Mouse (Mus musculus) limb, embryonic 14.5 days (tissue): ENCODE results near the gene Sqor. TPM values are rescaled to one million over a fixed set of nuclear protein-coding genes. Genes with fewer than 3 reads are reported as not detected.

Experiments
- ATAC-seq: fragments of 200-750 bp; cut with Nextera tagmentation; 2 replicates; pipeline ENCODE4 v1.8.0; 2017; ENCODE audit warnings: low read depth, moderate number of reproducible peaks, moderate TSS enrichment; ENCODE audit not compliant: low FRiP score
- DNase-seq: peaks from one replicate; pipeline ENCODE4 v3.0.0-alpha.2; 2015; ENCODE audit warnings: low spot score
- H3K27ac ChIP-seq: fragments of 300-500 bp; sonication (generic); replicated peaks from 2 replicates; pipeline ENCODE4 v1.5.1; 2014; ENCODE audit warnings: low read depth, mild to moderate bottlenecking, low read length, moderate library complexity, mixed read lengths
- H3K27me3 ChIP-seq: fragments of 300-500 bp; sonication (generic); 2 replicates; pipeline ENCODE4 v1.6.1; 2014; ENCODE audit warnings: low read length, mixed read lengths; ENCODE audit not compliant: control insufficient read depth, insufficient read depth
- H3K36me3 ChIP-seq: fragments of 300-500 bp; sonication (generic); 2 replicates; pipeline ENCODE4 v1.6.1; 2014; ENCODE audit warnings: mild to moderate bottlenecking, low read length, moderate library complexity, mixed read lengths; ENCODE audit not compliant: control insufficient read depth, insufficient read depth
- H3K4me1 ChIP-seq: fragments of 300-500 bp; sonication (generic); 2 replicates; pipeline ENCODE4 v1.6.1; 2014; ENCODE audit warnings: antibody characterized with exemption, low read length, mixed read lengths; ENCODE audit not compliant: control insufficient read depth, insufficient read depth
- H3K4me2 ChIP-seq: fragments of 300-500 bp; sonication (generic); replicated peaks from 2 replicates; pipeline ENCODE4 v1.6.1; 2014; ENCODE audit warnings: low read depth, mild to moderate bottlenecking, low read length, moderate library complexity; ENCODE audit not compliant: severe bottlenecking
- H3K4me3 ChIP-seq: fragments of 300-500 bp; sonication (generic); replicated peaks from 2 replicates; pipeline ENCODE4 v1.5.1; 2014; ENCODE audit warnings: low read length
- H3K9ac ChIP-seq: fragments of 300-500 bp; sonication (generic); 2 replicates; pipeline ENCODE4 v1.6.1; 2014; ENCODE audit warnings: mild to moderate bottlenecking, low read depth, low read length, moderate library complexity; ENCODE audit not compliant: severe bottlenecking
- H3K9me3 ChIP-seq: fragments of 300-500 bp; sonication (generic); 2 replicates; pipeline ENCODE4 v1.6.1; 2016; ENCODE audit warnings: low read length; ENCODE audit not compliant: control insufficient read depth
- POLR2A ChIP-seq: fragments of 200-500 bp; IDR thresholded peaks from 2 replicates; pipeline ENCODE4 v1.8.0; 2012; ENCODE audit warnings: inconsistent platforms, mild to moderate bottlenecking, moderate library complexity, borderline replicate concordance; ENCODE audit not compliant: insufficient read depth, insufficient read length; ENCODE audit errors: extremely low read depth
- WGBS: fragments of 180-500 bp; shearing (Covaris S2); extraction: QIAGEN DNeasy Blood & Tissue Kit; methylation state at CpG from one replicate; pipeline ENCODE4 v1.1.7; 2014; 5-methylcytosine and 5-hydroxymethylcytosine counted together
- polyA plus RNA-seq, 2 experiments: library from polyadenylated mRNA; depleted of rRNA in 1 of 2; stranded (reverse) in 1 of 2; unstranded in 1 of 2; fragments of >200 nt; fragmentation: Nextera tagmentation in 1 of 2; extraction: Ambion mirVana in 1 of 2; gene quantifications; 2 replicates each; pipeline versions ENCODE4 v1.2.1 to v1.2.3; 2012 to 2014

Gene Sqor
- polyA plus RNA-seq, 2 experiments = 4.1 to 7.7 TPM

- no peak overlapping the region for H3K27ac ChIP-seq
- no peak overlapping the region for H3K9ac ChIP-seq
- WGBS = 87% methylated on average over 1 of the region's 1 CpGs
- no peaks in the 10 kb centered on the region for H3K9me3 ChIP-seq
- H3K27me3 ChIP-seq = no peaks in the 10 kb centered on the region; the same call in 1 of the 2 replicates
- DNase-seq = no peak
- H3K36me3 ChIP-seq = no peaks in the 10 kb centered on the region
- no peak overlapping the region for H3K4me2 ChIP-seq
- no peak for TF ChIP-seq POLR2A
- no peak for ATAC-seq
- H3K4me1 ChIP-seq = no peaks in the 10 kb centered on the region
- H3K4me3 ChIP-seq = no peak overlapping the region
Measured at GRCm38 (mm10) chr2:122759791-122760190, 5.2 kb upstream of the Sqor start.

GRCm38 (mm10) chr2:122762991-122763390 is 2.0 kb upstream of the Sqor start:
- Histone ChIP-seq H3K4me2 (no peak overlapping the region), H3K4me1 (0 out of 2 replicates have a peak, but pooled peaks cover 3% of the 10 kb centered on the region), H3K9me3 (no peaks in the 10 kb centered on the region), H3K9ac (no peak overlapping the region), H3K27me3 (peaks cover 12% of the 10 kb centered on the region), H3K4me3 (no peak overlapping the region), H3K36me3 (no peaks in the 10 kb centered on the region), H3K27ac (no peak overlapping the region)
- 53% methylated on average over 3 of the region's 3 CpGs for WGBS
- no peak for DNase-seq
- no peak for TF ChIP-seq POLR2A
- ATAC-seq = no peak

- Histone ChIP-seq H3K9me3 (no peaks in the 10 kb centered on the region), H3K27ac (no peak overlapping the region), H3K4me3 (peak overlapping the region; percentile 44), H3K9ac (no peak overlapping the region), H3K4me2 (peak overlapping the region; percentile 83), H3K27me3 (peaks cover 12% of the 10 kb centered on the region), H3K4me1 (0 out of 2 replicates have a peak, but pooled peaks cover 3% of the 10 kb centered on the region), H3K36me3 (no peaks in the 10 kb centered on the region)
- TF ChIP-seq POLR2A = no peak
- DNase-seq (no peak), ATAC-seq (no peak)
- 47% methylated on average over 6 of the region's 6 CpGs for WGBS
Measured at GRCm38 (mm10) chr2:122764526-122764925, 511 bp upstream of the Sqor start.

- WGBS = 27% methylated on average over 3 of the region's 3 CpGs
- H3K4me3 ChIP-seq = peak overlapping the region; percentile 44
- no peak for ATAC-seq
- H3K27me3 ChIP-seq = peaks cover 12% of the 10 kb centered on the region
- no peaks in the 10 kb centered on the region for H3K9me3 ChIP-seq
- no peak for TF ChIP-seq POLR2A
- H3K4me2 ChIP-seq = peak overlapping the region; percentile 83
- H3K27ac ChIP-seq = no peak overlapping the region
- H3K36me3 ChIP-seq = no peaks in the 10 kb centered on the region
- no peak for DNase-seq
- H3K4me1 ChIP-seq = 0 out of 2 replicates have a peak, but pooled peaks cover 3% of the 10 kb centered on the region
- H3K9ac ChIP-seq = peak overlapping the region; percentile 55
Measured at GRCm38 (mm10) chr2:122765794-122766145, 733 bp downstream of the Sqor start.

GRCm38 (mm10) chr2:122771002-122771401 is 6.0 kb downstream of the Sqor start:
- DNase-seq (no peak), ATAC-seq (no peak)

GRCm38 (mm10) chr2:122772899-122773298 is 7.9 kb downstream of the Sqor start:
- H3K9me3 ChIP-seq = no peaks in the 10 kb centered on the region
- no peaks in the 10 kb centered on the region for H3K27me3 ChIP-seq
- no peak overlapping the region for H3K4me3 ChIP-seq
- H3K27ac ChIP-seq = no peak overlapping the region
- ATAC-seq (no peak), DNase-seq (no peak)
- H3K36me3 ChIP-seq = no peaks in the 10 kb centered on the region
- H3K4me2 ChIP-seq = no peak overlapping the region
- 91% methylated on average over 1 of the region's 1 CpGs for WGBS
- H3K4me1 ChIP-seq = no peaks in the 10 kb centered on the region
- H3K9ac ChIP-seq = no peak overlapping the region
- no peak for TF ChIP-seq POLR2A

More at GRCm38 (mm10) chr2:122771002-122771401, 6.0 kb downstream of the Sqor start:
- no peak overlapping the region for H3K4me2 ChIP-seq
- no peak overlapping the region for H3K9ac ChIP-seq
- no peaks in the 10 kb centered on the region for H3K9me3 ChIP-seq
- no peak overlapping the region for H3K4me3 ChIP-seq
- 0 out of 2 replicates have a peak, but pooled peaks cover under 1% of the 10 kb centered on the region for H3K27me3 ChIP-seq
- 82% methylated on average over 2 of the region's 2 CpGs for WGBS
- no peaks in the 10 kb centered on the region for H3K36me3 ChIP-seq
- TF ChIP-seq POLR2A = no peak
- no peaks in the 10 kb centered on the region for H3K4me1 ChIP-seq
- H3K27ac ChIP-seq = no peak overlapping the region
